Mouse (Mus musculus) skeletal muscle tissue, adult 2 months (tissue): ENCODE results near the gene Nckap1l.
"Not testable (repeated sequence)": the region's sequence is repeated elsewhere in the genome, so short reads cannot be mapped to it uniquely, and the experiment has no call there.

Source experiments
- DNase-seq: peaks from one replicate; pipeline ENCODE4 v3.0.0-alpha.2; 2012; ENCODE audit warnings: low read depth, low spot score

Gene Nckap1l

DNA sequence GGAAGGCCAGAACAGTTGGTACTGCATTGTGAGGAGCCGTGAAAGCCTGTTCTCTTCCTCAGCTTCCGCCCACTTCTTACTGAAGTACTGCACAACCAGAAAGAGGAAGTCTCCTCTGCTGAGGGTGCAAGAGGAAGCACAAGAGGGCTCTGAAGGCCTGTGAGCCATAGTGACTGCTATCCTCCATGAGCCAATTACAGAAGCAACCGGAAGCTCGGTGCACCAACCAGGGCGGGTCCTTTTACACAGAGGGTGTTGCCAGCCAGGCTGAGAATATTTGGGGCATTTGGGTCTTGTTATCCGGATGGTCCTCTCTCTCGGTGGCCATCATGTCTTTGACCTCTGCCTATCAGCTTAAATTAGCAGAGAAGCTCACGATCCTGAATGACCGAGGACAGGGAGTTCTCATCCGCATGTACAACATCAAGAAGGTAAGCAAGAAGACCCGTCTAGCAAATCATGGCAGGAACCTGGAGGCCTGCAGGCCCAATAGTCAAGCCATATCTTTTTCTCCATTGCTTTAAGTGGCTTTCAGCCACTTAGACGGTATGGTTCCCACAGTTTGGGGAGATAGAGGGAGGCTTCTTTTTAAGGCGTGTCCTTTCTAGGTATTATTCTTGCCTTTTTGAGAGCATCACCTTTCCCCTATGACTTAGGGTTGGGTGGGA lies at the start of gene Nckap1l:
Nckap1l (plus strand) TSS at position 244 of the 668 bp plus-strand sequence.
- peak; percentile 67 for DNase-seq

DNA sequence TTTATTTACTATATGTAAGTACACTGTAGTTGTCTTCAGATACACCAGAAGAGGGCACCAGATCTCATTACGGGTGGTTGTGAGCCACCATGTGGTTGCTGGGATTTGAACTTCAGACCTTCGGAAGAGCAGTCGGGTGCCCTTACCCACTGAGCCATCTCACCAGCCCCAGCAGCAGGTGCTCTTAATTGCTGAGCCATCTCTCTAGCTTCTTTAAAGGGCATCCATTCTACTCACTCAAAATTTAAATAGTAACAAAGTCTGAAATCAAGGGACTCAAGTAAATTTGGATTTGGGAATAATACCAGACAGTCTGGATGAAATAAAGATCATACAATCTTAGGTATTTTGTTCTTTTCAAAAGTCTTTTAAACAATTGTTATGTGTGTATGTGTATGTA lies 48.0 kb upstream of the Nckap1l start:
- DNase-seq: not testable (repeated sequence)

DNA sequence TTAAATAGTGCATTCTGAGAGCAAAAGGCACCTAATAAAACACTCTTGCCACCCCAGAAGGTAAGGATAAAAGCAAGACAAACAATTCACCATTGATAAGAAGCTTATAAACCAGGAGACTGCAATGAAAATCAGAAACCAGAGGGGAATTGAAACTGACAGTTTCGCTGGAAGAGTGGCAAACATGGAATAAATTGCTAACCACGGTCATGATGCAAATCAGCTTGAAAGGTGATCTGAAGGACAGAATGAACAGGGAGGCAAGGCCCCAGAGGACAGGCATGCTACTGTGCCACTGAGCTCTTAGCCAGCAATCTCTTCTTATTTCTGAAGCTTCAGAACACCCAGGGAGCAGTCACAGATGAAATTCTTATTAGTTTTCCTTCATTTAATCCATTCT lies 26.6 kb upstream of the Nckap1l start:
- no peak for DNase-seq

DNA sequence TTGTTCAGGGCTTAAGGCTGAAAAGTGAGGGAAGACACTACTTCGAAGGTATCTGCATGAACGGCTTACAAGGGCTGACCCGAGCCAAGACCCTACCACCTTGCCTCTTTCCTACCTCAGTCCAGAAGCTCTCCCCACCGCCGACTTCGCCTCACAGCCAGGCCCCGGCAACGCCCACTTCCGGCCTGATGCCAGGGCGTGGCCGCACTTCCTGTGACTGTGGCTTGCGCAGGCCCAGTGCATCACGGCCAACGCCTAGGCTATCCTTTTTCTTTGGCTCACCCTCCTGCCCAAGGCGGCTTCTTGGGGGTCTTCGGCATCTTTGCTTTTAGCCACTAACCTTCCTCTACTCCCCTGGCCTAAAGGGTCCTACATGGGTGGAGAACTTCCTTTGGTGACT lies 23.4 kb upstream of the Nckap1l start, which contains the start of gene Gtsf1:
Gtsf1 (minus strand) TSS at position 230 of the 400 bp plus-strand sequence.
- DNase-seq: no peak

DNA sequence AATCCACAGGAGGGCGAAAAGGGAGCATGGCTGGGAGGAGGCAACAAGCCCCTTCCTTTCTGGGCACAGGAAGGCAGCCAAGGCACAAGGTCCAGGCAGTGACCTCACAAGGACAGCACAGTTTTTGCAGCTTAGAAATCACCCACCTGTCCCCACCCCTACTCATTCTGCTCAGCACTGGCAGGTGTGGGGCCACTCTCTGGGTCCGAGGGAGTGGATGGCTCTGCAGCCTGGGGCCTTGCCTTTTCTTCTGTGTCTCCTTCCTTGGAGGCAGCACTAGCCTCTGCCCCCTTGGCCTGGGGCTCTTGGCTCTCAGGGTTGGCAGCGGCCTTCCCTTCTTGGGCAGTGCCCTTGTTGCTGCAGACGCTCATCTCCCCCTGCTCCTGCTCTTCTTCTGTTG lies 7.6 kb upstream of the Nckap1l start:
- DNase-seq: not testable (repeated sequence)

DNA sequence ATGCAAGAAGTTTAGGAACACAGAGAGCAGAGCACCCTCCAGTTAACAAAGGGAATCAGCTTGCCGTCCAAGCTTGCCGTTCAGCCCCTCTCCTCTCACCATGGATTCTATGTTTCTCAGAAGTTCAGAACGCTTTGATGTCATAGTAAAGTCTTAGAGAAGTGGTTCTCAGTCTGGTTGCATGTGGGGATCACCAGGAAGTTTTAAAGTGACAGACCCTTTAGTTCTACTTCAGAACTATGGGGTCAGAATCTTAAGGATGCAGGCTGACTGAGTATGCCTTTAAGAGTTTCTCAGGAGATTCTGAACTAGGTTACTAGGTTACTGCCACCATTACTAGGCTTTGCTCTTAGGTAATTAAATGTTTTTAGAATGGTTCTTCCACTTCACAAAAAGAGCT lies 5.2 kb upstream of the Nckap1l start, which contains the start of gene Gtsf2:
Gtsf2 (minus strand) TSS at position 101 of the 400 bp plus-strand sequence.
- DNase-seq: no peak

DNA sequence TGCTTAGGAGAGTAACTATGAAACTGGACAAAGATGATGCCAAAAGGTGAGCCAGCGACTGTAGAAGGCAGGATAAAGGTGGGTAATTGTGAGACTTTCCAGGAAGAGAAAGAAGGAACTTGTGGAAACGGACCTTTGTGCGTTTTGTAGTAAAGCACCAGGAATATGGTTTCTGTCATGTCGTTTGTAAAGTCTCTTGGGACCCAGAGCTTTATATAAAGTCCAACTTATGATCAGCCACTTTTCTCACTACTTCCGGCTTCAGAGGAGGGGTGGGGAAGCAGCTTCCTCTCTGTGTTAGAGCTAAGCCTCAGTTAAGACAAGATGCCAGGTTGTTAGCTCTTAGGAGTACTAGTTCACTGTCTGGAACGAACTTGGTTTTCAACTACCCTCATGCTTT lies 855 bp downstream of the Nckap1l start:
- no peak for DNase-seq

DNA sequence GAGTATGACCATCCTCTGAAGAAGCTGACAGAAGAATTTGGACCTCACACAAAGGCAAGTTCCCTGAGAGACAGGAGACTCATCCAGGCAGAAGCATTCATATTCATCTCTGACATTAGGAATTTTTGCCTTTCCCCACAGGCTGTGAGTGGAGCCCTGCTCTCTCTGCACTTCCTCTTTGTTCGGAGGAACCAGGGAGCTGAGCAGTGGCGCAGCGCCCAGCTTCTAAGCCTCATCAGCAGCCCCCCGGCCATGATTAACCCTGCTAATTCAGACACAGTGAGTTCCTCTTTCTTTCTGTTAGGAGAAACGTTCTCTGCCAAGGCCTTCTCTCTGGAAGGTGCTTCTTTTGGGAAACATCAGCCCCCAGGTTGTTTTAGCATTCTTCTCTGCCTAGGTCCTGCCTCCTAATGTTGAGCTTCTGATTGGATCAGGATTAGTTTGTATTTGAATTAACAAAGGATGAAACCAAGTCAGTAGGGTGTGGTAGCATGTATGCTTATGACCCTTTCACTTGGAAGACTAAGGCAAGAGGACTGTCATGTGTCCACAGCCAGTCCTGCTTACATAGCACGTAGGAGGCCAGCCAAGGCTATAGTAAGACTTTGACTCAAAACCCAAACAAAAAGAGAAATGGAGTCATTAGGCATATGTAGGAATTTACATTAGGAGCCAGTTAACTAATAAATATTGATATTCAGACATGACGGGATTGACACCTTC lies 9.1 kb downstream of the Nckap1l start:
- peak; percentile 5 for DNase-seq

DNA sequence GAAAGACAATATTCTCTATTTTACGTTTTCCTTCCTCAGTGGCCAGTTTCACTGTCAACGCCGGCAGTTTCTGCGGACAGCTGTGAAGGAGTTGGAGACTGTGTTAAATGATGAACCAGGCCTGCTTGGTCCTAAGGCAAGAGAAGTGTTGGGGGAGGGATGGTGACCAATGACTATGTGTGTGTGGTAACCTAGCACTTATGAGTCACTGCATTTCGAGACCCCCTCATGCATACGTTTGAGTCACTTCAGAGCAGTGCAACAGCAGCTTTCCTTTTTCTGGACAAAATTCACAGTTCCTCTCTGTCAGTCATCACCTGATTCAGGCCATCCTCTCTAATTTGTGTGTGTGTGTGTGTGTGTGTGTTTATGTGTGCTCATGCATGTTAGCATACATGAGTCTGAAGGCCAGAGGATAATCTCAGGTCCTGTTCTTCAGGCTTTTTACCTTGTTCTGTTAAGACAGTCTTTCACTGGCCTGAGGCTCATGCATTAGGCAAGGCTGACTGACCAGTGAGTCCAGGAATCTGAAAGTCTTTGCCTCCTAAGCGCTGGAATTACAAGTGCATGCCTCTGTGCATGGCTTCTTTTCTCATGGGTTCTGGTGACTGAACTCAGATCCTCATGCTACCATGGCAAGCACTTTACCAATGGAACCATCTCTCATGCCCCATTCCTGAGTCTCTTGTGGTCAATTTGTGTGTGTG lies 18.0 kb downstream of the Nckap1l start:
- DNase-seq: no peak

DNA sequence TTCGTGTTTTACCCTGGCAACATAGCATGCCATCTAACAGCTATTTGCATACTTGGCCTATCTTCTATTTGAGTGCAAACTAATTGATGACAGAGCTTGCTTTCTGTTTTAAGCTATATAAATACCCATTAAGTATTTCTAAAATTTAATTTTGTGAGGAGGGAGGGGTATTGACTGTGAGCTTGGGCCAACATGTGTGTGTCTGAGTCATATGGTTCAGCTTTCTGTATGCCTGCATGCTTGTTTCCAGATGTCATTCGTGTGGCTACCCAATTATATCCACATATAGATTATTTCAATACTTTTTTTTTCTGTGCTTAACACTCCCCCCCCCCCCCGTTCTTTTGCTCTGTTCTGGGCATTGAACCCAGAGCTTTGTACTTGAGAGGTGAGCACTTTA lies 18.7 kb downstream of the Nckap1l start:
- no peak for DNase-seq

DNA sequence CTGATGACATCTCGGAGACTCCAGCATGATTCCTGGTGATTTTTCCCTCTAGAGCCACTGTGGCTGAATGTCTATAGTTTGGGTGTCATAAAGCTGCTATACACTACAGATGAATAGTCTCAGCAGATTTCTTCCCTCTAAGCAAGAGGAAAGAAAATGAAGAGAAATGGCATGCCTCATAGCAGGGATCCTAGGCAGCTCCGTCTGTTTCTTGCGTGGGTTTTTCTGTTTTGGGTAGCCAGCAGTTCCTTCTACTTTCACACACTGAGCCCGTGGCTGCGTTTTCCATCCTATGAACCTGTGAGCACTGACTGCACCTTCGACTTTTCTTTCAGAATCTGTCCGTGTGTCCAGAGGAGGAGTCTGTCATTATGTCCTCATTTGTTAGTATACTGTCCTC lies 19.6 kb downstream of the Nckap1l start:
- DNase-seq: no peak

DNA sequence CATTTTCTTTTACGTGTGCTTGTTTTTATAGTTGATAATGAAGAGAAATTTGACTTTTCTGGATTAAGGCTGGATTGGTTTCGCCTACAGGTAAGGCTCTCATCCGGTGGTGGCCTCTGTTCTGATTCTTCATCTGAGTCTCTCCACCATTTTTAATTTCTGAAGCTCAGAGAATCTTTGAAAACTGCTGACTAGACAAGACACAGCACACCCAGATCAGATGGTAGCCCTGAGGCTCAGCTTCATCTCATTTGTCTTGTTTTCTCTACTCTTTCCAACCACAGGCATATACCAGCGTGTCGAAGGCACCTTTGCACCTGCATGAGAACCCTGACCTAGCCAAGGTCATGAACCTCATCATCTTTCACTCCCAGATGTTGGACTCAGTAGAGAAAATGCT lies 20.2 kb downstream of the Nckap1l start:
- no peak for DNase-seq

DNA sequence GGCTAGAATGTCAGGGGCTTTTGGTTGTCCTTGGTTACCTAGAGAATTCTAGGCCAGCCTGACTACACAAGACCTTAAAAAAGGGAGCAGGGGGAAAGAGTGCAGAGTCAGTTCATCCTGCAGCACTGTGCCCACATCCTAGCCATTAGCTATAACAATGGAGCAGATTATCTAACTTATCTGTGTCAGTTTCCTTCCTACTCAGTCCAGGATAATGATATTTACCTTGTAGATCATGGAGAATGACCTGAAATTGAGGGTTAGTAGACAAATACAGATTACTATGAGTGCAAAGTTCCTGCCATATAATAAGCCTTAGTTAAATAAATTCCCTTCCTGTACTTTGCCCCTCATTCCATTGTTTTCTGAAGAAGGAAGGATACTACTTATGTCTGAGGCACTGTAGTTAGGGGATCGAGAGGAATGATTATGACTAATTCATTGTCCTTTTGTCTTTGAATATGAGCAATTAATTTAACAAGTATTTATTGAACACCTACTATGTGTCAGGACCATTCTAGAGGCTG lies 25.5 kb downstream of the Nckap1l start:
- DNase-seq: no peak

DNA sequence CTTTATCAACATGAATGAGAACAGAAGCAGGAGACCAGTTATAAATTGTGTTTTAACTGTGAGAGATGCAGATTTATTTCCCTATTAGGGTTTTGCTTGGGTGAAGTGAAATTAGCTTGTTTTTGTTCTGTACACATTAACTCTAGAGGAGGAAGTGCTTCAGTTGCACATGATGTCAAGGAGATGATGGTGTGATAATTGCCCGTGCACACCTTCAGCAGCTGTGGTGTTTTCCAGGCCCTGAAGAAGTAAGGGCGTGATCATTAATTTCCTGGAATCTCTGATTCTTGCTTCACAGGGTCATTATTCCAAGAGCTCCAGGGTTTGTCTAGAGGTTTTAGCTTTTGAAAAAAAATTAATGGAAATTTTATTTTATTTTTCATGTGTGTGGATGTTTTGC lies 26.5 kb downstream of the Nckap1l start:
- no peak for DNase-seq

DNA sequence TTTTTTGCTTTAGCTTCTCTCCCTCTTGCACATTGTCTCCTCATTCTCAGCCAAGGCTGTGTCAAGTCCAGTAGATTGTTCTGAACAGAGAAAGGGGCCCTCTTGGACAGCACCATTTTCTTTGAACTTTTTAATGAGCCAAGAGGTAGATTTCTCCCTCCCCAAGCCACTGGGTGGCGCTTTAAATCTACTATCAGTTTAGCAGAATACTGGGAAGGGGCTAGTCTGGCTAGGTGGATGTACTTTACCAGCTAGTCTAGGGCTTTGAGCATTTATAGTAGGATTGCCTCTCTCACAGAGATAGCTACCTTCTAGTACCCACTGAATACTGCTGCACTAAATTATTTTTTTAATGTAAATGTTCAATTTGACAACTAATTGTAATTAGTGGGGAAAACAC lies 28.9 kb downstream of the Nckap1l start:
- DNase-seq: no peak

DNA sequence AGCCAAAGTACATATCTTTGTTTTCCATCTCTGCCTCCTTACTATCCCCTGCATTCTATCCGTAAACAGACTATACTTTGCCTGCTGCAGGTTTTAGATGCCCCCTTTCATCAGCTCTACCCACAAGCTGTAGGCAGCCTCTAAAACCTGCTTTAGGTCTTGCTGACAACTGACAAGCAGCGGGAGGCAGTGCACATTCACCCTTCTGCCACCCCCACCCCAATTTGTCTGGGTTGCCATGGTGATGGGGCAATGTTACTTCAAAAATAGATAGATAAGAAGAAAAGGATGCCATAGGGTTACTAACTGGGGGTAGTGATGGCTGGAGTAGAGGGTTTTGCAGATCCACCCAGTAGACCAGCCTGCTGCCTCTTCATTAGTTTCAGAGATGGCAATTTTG lies 30.9 kb downstream of the Nckap1l start:
- no peak for DNase-seq

DNA sequence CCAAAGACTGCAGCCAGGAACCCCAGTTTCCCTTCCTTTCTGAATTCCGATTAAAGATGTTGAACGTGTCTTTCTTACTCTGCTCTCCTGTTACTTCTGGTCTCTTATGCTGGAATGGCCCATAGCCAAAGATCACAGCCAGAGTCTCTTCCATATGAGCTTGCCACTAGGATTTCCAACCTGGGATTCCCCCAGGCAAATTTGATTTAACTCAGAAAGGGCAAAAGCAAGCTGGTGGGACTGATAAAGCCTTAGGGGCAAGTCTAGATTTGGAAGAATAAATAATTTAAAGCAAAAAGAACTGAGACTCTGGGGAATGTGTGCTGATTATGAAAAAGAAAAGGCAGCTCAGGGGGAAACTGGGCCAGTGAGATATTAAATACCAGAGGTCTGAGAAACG lies 31.5 kb downstream of the Nckap1l start:
- DNase-seq: no peak

DNA sequence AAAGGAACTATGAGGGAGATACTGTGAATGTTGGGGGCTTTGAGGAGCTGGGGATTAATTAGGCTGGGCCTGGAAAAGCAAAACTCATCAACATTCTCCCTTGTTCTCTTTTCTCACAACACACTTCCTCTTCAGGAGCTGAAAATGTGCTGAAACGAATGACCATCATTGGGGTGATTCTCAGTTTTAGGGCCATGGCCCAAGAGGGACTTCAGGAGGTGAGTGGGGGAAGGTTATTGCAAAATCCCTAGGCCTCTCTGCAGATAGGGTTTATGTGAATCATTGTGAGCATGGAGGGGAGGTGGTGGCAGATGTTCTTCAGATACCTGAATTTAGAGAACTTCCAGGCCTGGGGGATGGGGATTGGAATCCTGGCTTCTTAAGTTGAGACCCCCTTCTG lies 33.1 kb downstream of the Nckap1l start:
- DNase-seq: no peak

DNA sequence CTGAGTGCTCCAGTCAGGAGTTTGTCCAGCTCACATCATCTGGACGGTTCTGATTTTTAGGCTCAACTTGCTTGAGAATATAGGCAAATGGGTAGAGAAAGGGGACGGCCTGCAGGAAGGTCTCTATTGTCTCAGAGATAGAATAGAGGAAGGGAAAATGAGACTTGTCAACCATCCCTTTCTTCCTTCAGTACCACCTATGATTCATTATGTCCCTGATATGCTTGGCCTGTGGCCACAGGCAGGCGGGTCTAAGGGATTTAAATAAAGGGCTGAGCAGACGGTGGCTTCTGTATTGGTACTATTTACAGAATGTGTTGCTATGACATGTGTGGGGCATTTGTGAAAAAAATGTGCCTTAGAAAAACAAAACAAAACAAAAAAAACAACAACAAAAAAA lies 34.7 kb downstream of the Nckap1l start:
- DNase-seq: no peak

DNA sequence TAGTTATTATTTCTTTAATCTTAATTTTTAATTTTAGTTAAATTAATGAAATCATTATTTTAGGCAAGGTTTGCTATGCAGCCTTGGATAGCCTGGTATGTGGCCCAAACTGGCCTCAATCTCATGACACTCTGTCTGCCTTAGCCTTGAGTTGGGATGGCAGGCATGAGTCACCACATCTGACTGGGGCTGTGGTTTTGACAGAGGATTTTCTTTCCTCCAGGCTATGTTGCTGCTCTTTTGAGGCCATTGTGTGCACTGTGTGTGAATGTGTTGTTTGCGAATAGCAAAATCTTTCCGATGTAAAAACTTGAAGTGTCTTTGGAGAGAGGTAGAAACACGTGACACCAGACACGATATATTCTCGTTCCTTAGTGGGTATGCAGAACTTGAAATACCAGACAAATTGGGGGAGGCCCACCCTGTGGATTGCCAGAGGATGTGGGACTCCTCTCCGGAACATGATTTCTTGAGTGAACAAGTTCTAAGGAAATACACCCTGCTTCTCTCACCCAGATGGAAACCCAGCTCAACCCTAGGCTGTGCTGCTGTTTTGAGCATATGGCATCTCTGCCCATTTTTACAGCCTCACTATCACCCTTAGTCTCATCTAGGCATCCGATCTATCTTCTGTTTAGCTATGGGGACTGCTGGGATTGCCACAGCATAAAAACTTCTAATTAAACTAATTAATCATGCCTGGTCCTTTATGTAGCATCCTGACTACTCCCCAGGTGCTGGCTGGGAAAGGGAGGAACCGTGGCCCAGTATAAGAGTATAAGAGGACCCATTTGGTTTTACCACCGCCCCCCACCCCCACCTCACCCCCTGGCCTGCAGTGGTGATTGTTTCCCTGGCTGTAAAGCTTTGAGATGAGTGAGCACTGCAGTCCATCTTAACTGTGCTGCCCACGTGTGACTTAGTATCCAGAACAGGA lies 42.9 kb downstream of the Nckap1l start:
- DNase-seq: no peak

DNA sequence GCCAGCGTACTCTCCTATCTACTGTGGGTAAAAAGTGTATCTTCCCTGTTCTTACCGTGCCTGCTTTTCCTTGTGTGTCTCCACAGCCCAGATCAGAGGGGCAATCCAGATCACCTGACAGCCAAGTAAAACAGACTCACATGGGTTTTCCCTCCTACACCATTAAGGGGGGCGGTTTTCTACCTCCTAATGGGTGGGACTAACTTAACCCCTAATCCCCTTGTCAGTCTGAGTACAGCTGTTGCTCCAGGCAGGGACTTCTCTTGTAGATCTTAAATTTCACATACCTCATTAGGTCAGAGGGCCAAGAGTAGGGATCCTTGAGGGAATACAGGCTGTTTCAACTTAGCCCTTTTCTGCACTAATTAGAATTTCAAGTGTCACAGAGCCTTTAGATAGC lies 44.6 kb downstream of the Nckap1l start:
- no peak for DNase-seq
